Mouse (Mus musculus) heart, embryonic 16.5 days (tissue): ENCODE measurements around the gene Gm20721. TPM values are rescaled to one million over a fixed set of nuclear protein-coding genes. Genes with fewer than 3 reads are reported as not detected.
A peak's percentile ranks its signal among the peaks of the same experiment; 100 is the strongest.

Experiments
- ATAC-seq: fragments of 200-750 bp; cut with Nextera tagmentation; replicated peaks from 2 replicates; pipeline ENCODE4 v1.8.0; 2017; ENCODE audit warnings: moderate number of reproducible peaks; ENCODE audit not compliant: insufficient read depth, low FRiP score; ENCODE audit errors: extremely low read depth
- H3K27ac ChIP-seq: fragments of 300-500 bp; sonication (generic); 2 replicates; pipeline ENCODE4 v1.5.1; 2014; ENCODE audit warnings: mild to moderate bottlenecking, low read length, control low read depth, moderate library complexity
- H3K27me3 ChIP-seq: fragments of 300-500 bp; sonication (generic); 2 replicates; pipeline ENCODE4 v1.6.1; 2014; ENCODE audit warnings: low read length, mixed read lengths; ENCODE audit not compliant: control insufficient read depth, insufficient read depth
- H3K36me3 ChIP-seq: fragments of 300-500 bp; sonication (generic); 2 replicates; pipeline ENCODE4 v1.6.1; 2014; ENCODE audit not compliant: control insufficient read depth, insufficient read depth
- H3K4me1 ChIP-seq: fragments of 300-500 bp; sonication (generic); 2 replicates; pipeline ENCODE4 v1.6.1; 2014; ENCODE audit warnings: low read length, mixed read lengths; ENCODE audit not compliant: control insufficient read depth, insufficient read depth
- H3K4me2 ChIP-seq: fragments of 300-500 bp; sonication (generic); 2 replicates; pipeline ENCODE4 v1.6.1; 2014; ENCODE audit warnings: low read depth, mild to moderate bottlenecking, control low read depth, low read length
- H3K4me3 ChIP-seq: fragments of 300-500 bp; sonication (generic); 2 replicates; pipeline ENCODE4 v1.5.1; 2014; ENCODE audit warnings: mild to moderate bottlenecking, control low read depth, low read length
- H3K9ac ChIP-seq: fragments of 300-500 bp; sonication (generic); 2 replicates; pipeline ENCODE4 v1.6.1; 2014; ENCODE audit warnings: low read length, control low read depth
- H3K9me3 ChIP-seq: fragments of 300-500 bp; sonication (generic); replicated peaks from 2 replicates; pipeline ENCODE4 v1.6.1; 2016; ENCODE audit warnings: low read length; ENCODE audit not compliant: control insufficient read depth
- WGBS: fragments of 180-500 bp; shearing (Covaris S2); extraction: QIAGEN DNeasy Blood & Tissue Kit; methylation state at CpG from one replicate; pipeline ENCODE4 v1.1.7; 2014; 5-methylcytosine and 5-hydroxymethylcytosine counted together
- polyA plus RNA-seq: library from polyadenylated mRNA; unstranded; fragments of >200 nt; fragmentation: Nextera tagmentation; extraction: Ambion mirVana; gene quantifications from 2 replicates; pipeline ENCODE4 v1.2.1, GENCODE M21; 2015

The Gm20721 gene
- polyA plus RNA-seq, 1 experiment from 2014 or later, result 41.6 TPM

DNA sequence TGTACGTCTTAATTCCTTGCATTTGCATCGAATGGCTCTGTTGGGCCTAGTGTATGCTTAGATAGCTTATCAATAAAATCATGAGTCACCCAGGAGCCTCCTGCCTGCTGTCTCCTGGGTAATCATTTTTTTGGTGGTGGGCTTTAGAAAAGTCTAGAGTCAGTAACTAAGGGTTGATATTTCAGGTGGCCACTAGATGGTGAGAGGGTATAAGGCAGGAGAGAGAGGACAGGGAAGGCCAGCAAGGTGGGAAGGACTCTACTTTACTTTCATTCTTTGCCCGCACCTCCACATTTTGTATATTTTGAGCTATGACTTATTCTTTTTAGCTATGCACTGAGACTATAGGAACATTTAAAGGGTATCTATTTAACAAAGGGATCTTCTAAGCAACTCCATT is 38.6 kb downstream of the Gm20721 start:
- ATAC-seq, result no peak
- H3K9ac ChIP-seq, result no peak overlapping the region
- WGBS, result 49% methylated on average over 3 of the region's 3 CpGs
- no peaks in the 10 kb centered on the region for H3K36me3 ChIP-seq
- no peak overlapping the region for H3K4me3 ChIP-seq
- no peak overlapping the region for H3K27ac ChIP-seq
- no peak overlapping the region for H3K4me2 ChIP-seq
- H3K4me1 ChIP-seq, result no peaks in the 10 kb centered on the region
- H3K9me3 ChIP-seq, result no peaks in the 10 kb centered on the region
- no peaks in the 10 kb centered on the region for H3K27me3 ChIP-seq

DNA sequence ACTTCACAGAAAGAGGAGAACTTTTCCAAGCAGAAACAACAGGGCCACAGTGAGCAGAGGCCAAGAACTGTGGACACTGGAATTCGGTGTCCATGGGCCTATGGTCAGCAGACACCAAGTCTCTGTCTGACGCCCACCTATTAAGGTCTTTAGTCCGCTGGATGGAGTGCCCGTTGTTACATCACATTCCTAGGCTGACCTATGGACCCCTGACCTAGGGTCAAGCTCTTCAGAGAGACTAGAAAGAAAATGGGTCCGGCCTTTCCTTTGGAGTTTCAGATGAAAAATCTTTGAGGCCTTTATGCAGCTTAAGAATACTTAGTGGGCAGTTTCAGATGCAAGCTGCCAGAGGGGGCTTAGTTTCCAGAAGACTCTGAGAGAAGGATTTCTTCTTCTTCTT is 40.9 kb downstream of the Gm20721 start:
- no peak overlapping the region for H3K9ac ChIP-seq
- 49% methylated on average over 5 of the region's 5 CpGs for WGBS
- ATAC-seq, result no peak
- no peak overlapping the region for H3K4me3 ChIP-seq
- no peak overlapping the region for H3K4me2 ChIP-seq
- peaks cover 2% of the 10 kb centered on the region; the same call in 1 of the 2 replicates for H3K9me3 ChIP-seq
- no peaks in the 10 kb centered on the region for H3K4me1 ChIP-seq
- no peaks in the 10 kb centered on the region for H3K36me3 ChIP-seq
- H3K27ac ChIP-seq, result no peak overlapping the region
- no peaks in the 10 kb centered on the region for H3K27me3 ChIP-seq

DNA sequence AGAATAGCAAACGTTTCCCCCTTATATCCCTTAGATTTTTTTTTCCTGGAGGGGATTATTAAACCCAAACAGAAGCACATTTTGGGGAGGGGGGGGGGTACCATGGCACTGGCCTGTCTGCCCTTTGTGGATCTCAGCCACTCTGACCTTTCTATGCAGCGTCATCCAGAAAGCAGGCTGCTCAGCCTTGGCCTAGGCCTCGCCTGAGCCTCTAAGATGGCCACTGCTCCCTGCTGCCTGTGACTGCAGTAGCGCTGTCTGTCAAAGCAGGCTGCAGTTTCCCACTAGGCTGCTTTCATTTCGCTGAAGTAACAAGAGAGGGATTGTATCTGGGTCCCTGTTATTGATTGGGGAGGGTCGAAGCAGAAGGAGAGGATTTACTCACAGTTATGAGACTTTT is 44.0 kb downstream of the Gm20721 start:
- Histone ChIP-seq H3K36me3 (peaks cover 3% of the 10 kb centered on the region; the same call in 1 of the 2 replicates), H3K4me3 (no peak overlapping the region), H3K4me1 (0 out of 2 replicates have a peak, but pooled peaks cover 3% of the 10 kb centered on the region), H3K9me3 (peaks cover 31% of the 10 kb centered on the region), H3K27me3 (peaks cover 13% of the 10 kb centered on the region), H3K27ac (no peak overlapping the region), H3K4me2 (no peak overlapping the region), H3K9ac (no peak overlapping the region)
- ATAC-seq, result no peak
- 61% methylated on average over 6 of the region's 6 CpGs for WGBS

DNA sequence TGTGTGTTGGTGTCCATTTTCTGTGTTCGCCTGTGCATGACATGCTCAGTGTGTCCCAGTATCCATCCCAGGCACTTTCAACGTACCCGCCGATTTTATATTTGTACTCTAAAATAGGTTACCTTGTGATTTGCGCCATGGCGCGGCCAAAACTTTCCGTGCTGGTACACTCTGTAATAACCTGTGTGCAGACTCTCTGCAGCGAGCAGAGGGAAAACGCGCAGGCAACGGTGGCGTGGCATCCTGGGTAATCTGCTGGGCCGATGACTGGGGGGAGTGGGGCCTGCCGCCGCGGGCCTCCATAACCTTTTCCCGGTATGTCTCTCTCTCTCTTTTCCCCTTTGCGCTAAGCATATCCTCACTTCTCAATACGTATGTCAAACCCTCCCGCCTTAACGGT is 45.8 kb downstream of the Gm20721 start:
- no peak overlapping the region for H3K27ac ChIP-seq
- H3K27me3 ChIP-seq, result peaks cover 17% of the 10 kb centered on the region
- peak overlapping the region; percentile 62 for H3K4me2 ChIP-seq
- H3K9me3 ChIP-seq, result peaks cover 49% of the 10 kb centered on the region
- H3K4me3 ChIP-seq, result peak overlapping the region; percentile 43
- H3K36me3 ChIP-seq, result peaks cover 3% of the 10 kb centered on the region; the same call in 1 of the 2 replicates
- ATAC-seq, result no peak
- WGBS, result 54% methylated on average over 22 of the region's 22 CpGs
- H3K9ac ChIP-seq, result peak overlapping the region; percentile 48
- peaks cover 3% of the 10 kb centered on the region; the same call in 1 of the 2 replicates for H3K4me1 ChIP-seq

GRCm38 (mm10) chr2:174300186-174300585 is 46.3 kb downstream of the Gm20721 start:
- peak overlapping the region; percentile 48 for H3K9ac ChIP-seq
- H3K4me1 ChIP-seq, result peaks cover 3% of the 10 kb centered on the region; the same call in 1 of the 2 replicates
- peak overlapping the region; percentile 62 for H3K4me2 ChIP-seq
- H3K9me3 ChIP-seq, result peaks cover 52% of the 10 kb centered on the region
- H3K27ac ChIP-seq, result no peak overlapping the region
- peak overlapping the region; percentile 43 for H3K4me3 ChIP-seq
- no peak for ATAC-seq
- 45% methylated on average over 27 of the region's 27 CpGs for WGBS
- H3K36me3 ChIP-seq, result peaks cover 3% of the 10 kb centered on the region; the same call in 1 of the 2 replicates
- peaks cover 17% of the 10 kb centered on the region for H3K27me3 ChIP-seq

DNA sequence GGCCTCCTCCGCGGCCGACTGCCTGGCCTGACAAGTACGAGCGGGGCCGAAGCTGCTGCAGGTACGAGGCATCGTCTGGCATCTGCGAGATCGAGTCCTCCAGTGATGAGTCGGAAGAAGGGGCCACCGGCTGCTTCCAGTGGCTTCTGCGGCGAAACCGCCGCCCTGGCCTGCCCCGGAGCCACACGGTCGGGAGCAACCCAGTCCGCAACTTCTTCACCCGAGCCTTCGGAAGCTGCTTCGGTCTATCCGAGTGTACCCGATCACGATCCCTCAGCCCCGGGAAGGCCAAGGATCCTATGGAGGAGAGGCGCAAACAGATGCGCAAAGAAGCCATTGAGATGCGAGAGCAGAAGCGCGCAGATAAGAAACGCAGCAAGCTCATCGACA is 46.7 kb downstream of the Gm20721 start:
- peaks cover 17% of the 10 kb centered on the region for H3K27me3 ChIP-seq
- H3K27ac ChIP-seq, result no peak overlapping the region
- H3K9me3 ChIP-seq, result peaks cover 56% of the 10 kb centered on the region
- H3K4me2 ChIP-seq, result peak overlapping the region; percentile 62
- H3K4me3 ChIP-seq, result peak overlapping the region; percentile 43
- peaks cover 3% of the 10 kb centered on the region; the same call in 1 of the 2 replicates for H3K4me1 ChIP-seq
- H3K36me3 ChIP-seq, result peaks cover 3% of the 10 kb centered on the region; the same call in 1 of the 2 replicates
- WGBS, result 59% methylated on average over 34 of the region's 34 CpGs
- no peak for ATAC-seq
- no peak overlapping the region for H3K9ac ChIP-seq

GRCm38 (mm10) chr2:174299091-174299770 is 47.3 kb downstream of the Gm20721 start:
- peak overlapping the region; percentile 43 for H3K4me3 ChIP-seq
- peaks cover 17% of the 10 kb centered on the region for H3K27me3 ChIP-seq
- peak overlapping the region; percentile 62 for H3K4me2 ChIP-seq
- no peak overlapping the region for H3K9ac ChIP-seq
- peaks cover 58% of the 10 kb centered on the region for H3K9me3 ChIP-seq
- ATAC-seq, result no peak
- WGBS, result 45% methylated on average over 47 of the region's 48 CpGs
- peaks cover 3% of the 10 kb centered on the region; the same call in 1 of the 2 replicates for H3K4me1 ChIP-seq
- peaks cover 3% of the 10 kb centered on the region; the same call in 1 of the 2 replicates for H3K36me3 ChIP-seq
- no peak overlapping the region for H3K27ac ChIP-seq

DNA sequence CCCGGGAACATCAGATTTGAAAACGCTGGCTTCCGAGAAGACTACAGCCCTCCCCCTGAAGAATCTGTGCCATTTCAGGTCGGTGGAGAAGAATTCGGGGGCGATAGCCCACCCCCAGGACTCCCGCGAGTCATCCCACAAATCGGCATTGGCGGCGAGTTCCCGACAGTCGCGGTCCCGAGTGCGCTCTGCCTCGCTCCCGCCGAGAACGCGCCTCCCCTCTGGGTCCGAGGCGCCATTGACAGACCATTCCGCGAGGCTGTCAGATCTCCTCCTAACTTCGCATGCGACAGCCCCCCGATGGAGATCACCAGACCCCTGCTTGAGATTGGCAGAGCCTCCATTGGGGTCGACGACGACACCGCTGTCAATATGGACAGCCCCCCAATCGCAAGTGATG is 48.0 kb downstream of the Gm20721 start:
- H3K9ac ChIP-seq, result no peak overlapping the region
- peaks cover 3% of the 10 kb centered on the region; the same call in 1 of the 2 replicates for H3K36me3 ChIP-seq
- H3K27me3 ChIP-seq, result peaks cover 17% of the 10 kb centered on the region
- H3K4me1 ChIP-seq, result peaks cover 5% of the 10 kb centered on the region
- peaks cover 58% of the 10 kb centered on the region for H3K9me3 ChIP-seq
- WGBS, result 56% methylated on average over 33 of the region's 33 CpGs
- H3K4me3 ChIP-seq, result peak overlapping the region; percentile 43
- peak overlapping the region; percentile 62 for H3K4me2 ChIP-seq
- no peak for ATAC-seq
- H3K27ac ChIP-seq, result no peak overlapping the region

GRCm38 (mm10) chr2:174297851-174298250 is 48.7 kb downstream of the Gm20721 start:
- H3K36me3 ChIP-seq, result peaks cover 4% of the 10 kb centered on the region; the same call in 1 of the 2 replicates
- WGBS, result 67% methylated on average over 19 of the region's 19 CpGs
- peaks cover 58% of the 10 kb centered on the region for H3K9me3 ChIP-seq
- H3K4me2 ChIP-seq, result no peak overlapping the region
- peaks cover 17% of the 10 kb centered on the region for H3K27me3 ChIP-seq
- H3K4me1 ChIP-seq, result peaks cover 10% of the 10 kb centered on the region
- no peak overlapping the region for H3K27ac ChIP-seq
- no peak overlapping the region for H3K9ac ChIP-seq
- H3K4me3 ChIP-seq, result peak overlapping the region; percentile 43
- ATAC-seq, result no peak
